Mouse (Mus musculus) olfactory bulb, adult 2 months (tissue): Measurements from ENCODE around the gene Med26. TPM values are rescaled to one million over a fixed set of nuclear protein-coding genes. Genes with fewer than 3 reads are reported as not detected.

Source experiments
- H3K27ac ChIP-seq: fragments of 200-500 bp; 2 replicates; pipeline ENCODE4 v1.5.1; 2012; ENCODE audit warnings: low read depth, low read length; ENCODE audit not compliant: insufficient read depth
- H3K4me1 ChIP-seq: fragments of 200-500 bp; 2 replicates; pipeline ENCODE4 v1.6.1; 2012; ENCODE audit warnings: low read length; ENCODE audit not compliant: control insufficient read depth, insufficient read depth
- H3K4me3 ChIP-seq: fragments of 200-500 bp; 2 replicates; pipeline ENCODE4 v1.5.1; 2012; ENCODE audit warnings: mild to moderate bottlenecking, low read depth, low read length, moderate library complexity; ENCODE audit not compliant: insufficient read depth
- CTCF ChIP-seq: fragments of 200-500 bp; IDR thresholded peaks from 2 replicates; pipeline ENCODE4 v1.5.1; 2012; ENCODE audit warnings: low read depth, mild to moderate bottlenecking, low read length, moderate library complexity; ENCODE audit not compliant: insufficient read depth
- POLR2A ChIP-seq: fragments of 200-500 bp; IDR thresholded peaks from 2 replicates; pipeline ENCODE4 v1.6.1; 2012; ENCODE audit warnings: mild to moderate bottlenecking, low read depth, low read length, moderate library complexity; ENCODE audit not compliant: insufficient read depth
- WGBS: fragments of 180-500 bp; shearing (Covaris S2); methylation state at CpG from one replicate; pipeline ENCODE4 v1.1.7; 2018; 5-methylcytosine and 5-hydroxymethylcytosine counted together
- polyA plus RNA-seq: library from polyadenylated mRNA; stranded (reverse); fragments of >200 nt; gene quantifications from 2 replicates; pipeline ENCODE4 v1.2.4, GENCODE M21; 2012; ENCODE audit warnings: low replicate concordance; ENCODE audit not compliant: missing spikeins, insufficient read depth, insufficient read length

The Med26 gene
- polyA plus RNA-seq, 1 experiment = not detected

DNA sequence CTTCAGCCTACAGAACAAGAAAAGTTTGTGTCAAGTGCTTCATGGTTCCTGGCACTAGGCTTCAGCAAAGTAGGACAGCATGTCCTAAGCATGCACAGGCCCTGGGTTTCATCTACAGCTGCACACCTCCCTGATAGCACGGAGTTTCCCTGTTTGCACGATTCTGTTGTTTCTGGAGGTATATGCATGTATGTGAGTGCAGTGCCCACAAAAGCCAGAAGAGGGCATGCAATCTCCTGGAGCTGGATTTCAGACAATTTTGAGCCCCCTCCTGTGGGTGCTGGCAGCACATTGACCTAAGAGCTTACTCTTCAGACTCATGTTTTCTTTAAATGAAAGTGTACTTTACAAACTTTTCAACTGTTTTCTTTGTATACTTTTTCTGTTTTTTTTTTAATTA, 94.2 kb downstream of the Med26 start:
- WGBS = 96% methylated on average over 2 of the region's 2 CpGs
- Histone ChIP-seq H3K4me1 (no peaks in the 10 kb centered on the region), H3K27ac (no peak overlapping the region), H3K4me3 (no peak overlapping the region)
- TF ChIP-seq CTCF = no peak
- TF ChIP-seq POLR2A = no peak

DNA sequence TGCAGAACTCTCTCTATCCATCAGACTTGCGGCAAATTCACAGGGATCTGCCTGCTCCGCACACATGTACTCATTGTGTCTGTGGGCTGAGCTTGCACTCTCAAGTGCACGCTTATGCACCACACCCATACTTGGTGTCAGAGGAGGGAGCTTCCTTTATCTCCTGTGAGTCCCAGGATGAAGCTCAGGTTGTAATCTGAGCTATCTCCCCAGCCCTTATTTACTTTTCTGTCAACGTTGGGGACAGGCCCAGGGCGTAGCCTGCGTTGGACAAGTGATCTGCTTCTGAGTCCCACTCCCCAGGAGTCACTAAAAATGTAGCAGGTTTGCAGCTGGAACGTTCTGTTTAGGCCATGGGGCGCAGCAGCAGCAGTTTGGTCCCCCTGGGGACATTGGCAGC, 96.6 kb downstream of the Med26 start:
- Histone ChIP-seq H3K4me1 (peaks cover 9% of the 10 kb centered on the region; the same call in 1 of the 2 replicates), H3K27ac (no peak overlapping the region), H3K4me3 (no peak overlapping the region)
- WGBS = 91% methylated on average over 8 of the region's 8 CpGs
- TF ChIP-seq POLR2A (no peak), CTCF (no peak)

DNA sequence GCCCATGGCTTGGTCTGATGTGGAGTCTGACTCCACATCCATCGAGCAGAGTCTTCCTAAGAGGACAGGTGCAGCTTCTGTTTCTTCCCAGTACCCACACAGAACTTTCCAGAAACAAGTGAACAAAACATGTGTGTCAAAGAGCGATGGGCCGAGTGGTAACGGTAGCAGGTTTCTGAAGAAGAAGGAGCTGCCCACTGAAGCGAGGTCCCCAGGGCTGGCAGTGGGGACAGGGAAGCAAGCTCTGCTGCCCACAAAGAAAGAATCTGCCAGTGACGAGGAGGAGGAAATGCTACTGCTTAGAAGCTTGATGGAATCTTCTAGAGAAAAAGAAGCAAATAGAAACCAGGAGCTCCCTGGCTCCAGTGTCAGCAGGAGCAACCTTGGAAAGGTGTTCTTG, 103.0 kb downstream of the Med26 start:
- H3K4me1 ChIP-seq = peaks cover 20% of the 10 kb centered on the region
- no peak for TF ChIP-seq POLR2A
- TF ChIP-seq CTCF = no peak
- H3K4me3 ChIP-seq = no peak overlapping the region
- 90% methylated on average over 6 of the region's 6 CpGs for WGBS
- H3K27ac ChIP-seq = no peak overlapping the region

Other genes starting within 250 kb of the Med26 start
- 407 TPM in 1 of 2 replicates, not detected in the other for gene Gm10282, start 243.0 kb downstream of the Med26 start, polyA plus RNA-seq
- not detected in 2 replicates for gene Klf2, start 229.2 kb downstream of the Med26 start, polyA plus RNA-seq
- gene Eps15l1, start 126.8 kb downstream of the Med26 start, polyA plus RNA-seq = 130 and 148 TPM in 2 replicates
- gene Calr3, start 104.4 kb downstream of the Med26 start, polyA plus RNA-seq = not detected in 2 replicates
- gene 1700030K09Rik, start 104.4 kb downstream of the Med26 start, polyA plus RNA-seq = not detected in 2 replicates
- not detected in 2 replicates for gene Cherp, start 73.0 kb downstream of the Med26 start, polyA plus RNA-seq
- not detected in 2 replicates for gene Slc35e1, start 55.7 kb downstream of the Med26 start, polyA plus RNA-seq
- not detected in 2 replicates for gene Smim7, start 22.8 kb upstream of the Med26 start, polyA plus RNA-seq
- gene Tmem38a, start 23.8 kb upstream of the Med26 start, polyA plus RNA-seq = not detected in 2 replicates
- gene Nwd1, start 98.4 kb upstream of the Med26 start, polyA plus RNA-seq = not detected in 2 replicates
- 224 TPM in 1 of 2 replicates, not detected in the other for gene Sin3b, start 175.0 kb upstream of the Med26 start, polyA plus RNA-seq
- not detected in 2 replicates for gene F2rl3, start 213.6 kb upstream of the Med26 start, polyA plus RNA-seq